ENCODE assay signal across 8 mouse cellular contexts in the genomic region with DNA sequence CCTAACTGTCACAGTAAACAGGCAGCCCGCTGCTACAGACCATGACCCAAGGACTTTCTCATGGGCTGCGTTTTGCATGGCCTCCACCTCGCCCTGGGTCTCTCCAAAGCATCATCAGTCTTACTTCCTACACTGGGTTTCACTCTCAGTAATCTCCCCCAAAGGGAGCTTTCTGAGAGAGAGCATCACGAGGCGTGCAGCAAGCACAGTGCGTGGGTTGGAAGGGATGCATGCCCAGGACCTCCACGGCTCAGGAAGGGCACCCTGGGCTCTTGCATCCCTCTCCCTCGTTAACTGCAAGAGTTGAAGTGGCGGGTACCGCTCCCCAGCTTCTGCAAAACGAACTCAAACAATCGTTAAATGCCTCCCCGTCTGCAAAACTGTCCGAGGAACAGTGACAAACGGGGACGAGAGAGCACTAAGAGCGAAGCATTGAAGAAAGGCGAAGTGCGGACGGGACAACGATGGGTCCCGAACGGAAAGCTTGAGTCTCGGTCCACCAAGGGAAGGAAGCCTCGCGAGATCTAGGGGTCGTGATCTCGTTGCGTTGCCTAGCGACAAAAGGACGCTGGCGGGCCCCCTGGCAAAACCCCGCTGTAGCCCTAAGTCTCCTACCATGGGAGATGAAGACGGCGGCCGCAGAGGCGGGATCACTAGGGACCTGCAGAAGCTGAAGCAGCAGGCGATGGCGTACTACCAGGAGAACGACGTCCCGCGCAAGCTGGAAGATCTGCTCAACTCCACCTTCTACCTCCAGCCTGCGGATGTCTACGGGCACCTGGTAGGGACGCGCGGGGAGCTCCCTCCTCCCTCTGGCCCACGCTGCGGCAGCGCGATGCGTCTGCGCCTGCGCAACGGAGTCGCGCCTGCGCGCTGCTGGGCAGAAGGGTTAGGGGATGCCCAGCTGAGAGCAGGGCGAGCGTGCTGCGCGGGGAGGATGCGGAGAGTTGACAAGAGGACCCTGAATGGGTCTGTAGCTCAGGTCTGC. TPM values are rescaled to one million over a fixed set of nuclear protein-coding genes. Genes with fewer than 3 reads are reported as not detected.
DNase-seq lines count a peak whose midpoint lies in the region; ATAC-seq and TF ChIP-seq lines count a peak whose summit lies in the region.

Eno4 (plus strand) TSS at position 585 of the 988 bp plus-strand sequence.
Hspa12a (minus strand) TSS at position 814 of the 988 bp plus-strand sequence.

- intact Hi-C loops in heart, postnatal 36 days (cut with DNase I): loop anchor here (10.0 kb wide), 1 partner anchor 402 kb away; the partner anchor contains the start of gene Pdzd8

- peak within 1 kb of the TSS; percentile 60 for H3K27ac ChIP-seq in forebrain, embryonic 16.5 days (ENCODE audit: low read length)
- H3K27ac ChIP-seq in layer of hippocampus, adult 2 months: peak within 1 kb of the TSS; percentile 89
- peak within 1 kb of the TSS; percentile 67; the same call in 1 of the 2 replicates for H3K27ac ChIP-seq in lung, embryonic 14.5 days (ENCODE audit: low read depth)
- H3K27ac ChIP-seq in olfactory bulb, adult 2 months (ENCODE audit: insufficient read depth, low read depth, low read length): peak within 1 kb of the TSS; percentile 76
- H3K27ac ChIP-seq in thymus, adult 2 months (ENCODE audit: control insufficient read depth, insufficient read depth, low read length): 0 out of 2 replicates have a peak within 1 kb of the TSS, but pooled peaks have one; percentile 26

- TF ChIP-seq CTCF in E14TG2a.4 (conservative IDR thresholded peaks at IDR 0.05; ENCODE audit: low read length): no peak
- no peak for TF ChIP-seq CTCF in layer of hippocampus, adult 2 months (conservative IDR thresholded peaks at IDR 0.05)
- no peak for TF ChIP-seq CTCF in lung, embryonic 14.5 days (IDR thresholded peaks at IDR 0.05; ENCODE audit: low read depth)
- TF ChIP-seq CTCF in olfactory bulb, adult 2 months (IDR thresholded peaks at IDR 0.05; ENCODE audit: insufficient read depth, low read depth, low read length): no peak
- TF ChIP-seq CTCF in thymus, adult 2 months (IDR thresholded peaks at IDR 0.05; ENCODE audit: borderline replicate concordance, control insufficient read depth, extremely low read depth, insufficient read depth, low read length, poor library complexity): no peak

- peak within 1 kb of the TSS; percentile 62 for H3K9ac ChIP-seq in forebrain, embryonic 16.5 days (replicated peaks; ENCODE audit: low read depth, low read length)
- peak within 1 kb of the TSS; percentile 79 for H3K9ac ChIP-seq in lung, embryonic 14.5 days

- H3K9me3 ChIP-seq in E14TG2a.4 (ENCODE audit: low read length): no peaks in the 10 kb centered on the region
- H3K9me3 ChIP-seq in forebrain, embryonic 16.5 days (ENCODE audit: control insufficient read depth, low read length): no peaks in the 10 kb centered on the region
- H3K9me3 ChIP-seq in lung, embryonic 14.5 days (ENCODE audit: low read depth, low read length): no peaks in the 10 kb centered on the region

- no peaks in the 10 kb centered on the region for H3K27me3 ChIP-seq in E14TG2a.4 (ENCODE audit: insufficient read depth, low read length)
- H3K27me3 ChIP-seq in forebrain, embryonic 16.5 days (replicated peaks; ENCODE audit: control insufficient read depth, insufficient read depth, low read length): peaks cover 8% of the 10 kb centered on the region
- no peaks in the 10 kb centered on the region for H3K27me3 ChIP-seq in lung, embryonic 14.5 days (ENCODE audit: insufficient read depth, low read length)
- no peaks in the 10 kb centered on the region for H3K27me3 ChIP-seq in thymus, adult 2 months (ENCODE audit: control insufficient read depth, insufficient read depth, low read length)

- WGBS in forebrain, embryonic 16.5 days: under 1% methylated on average over 65 of the region's 65 CpGs
- WGBS in lung, embryonic 14.5 days: under 1% methylated on average over 65 of the region's 65 CpGs
- WGBS in olfactory bulb, adult 2 months: under 1% methylated on average over 65 of the region's 65 CpGs
- 1% methylated on average over 65 of the region's 65 CpGs for WGBS in thymus, adult 2 months

- TF ChIP-seq POLR2A in olfactory bulb, adult 2 months (IDR thresholded peaks at IDR 0.05; ENCODE audit: insufficient read depth, low read depth, low read length): peak; percentile 98
- 0 out of 2 replicates have a peak, but pooled peaks have one; percentile 45 for TF ChIP-seq POLR2A in thymus, adult 2 months (IDR thresholded peaks at IDR 0.05; ENCODE audit: control insufficient read depth, extremely low read depth, insufficient read depth, low read length, poor library complexity)

- H3K36me3 ChIP-seq in E14TG2a.4 (ENCODE audit: insufficient read depth, low read length): no peaks in the 10 kb centered on the region
- no peaks in the 10 kb centered on the region for H3K36me3 ChIP-seq in forebrain, embryonic 16.5 days (ENCODE audit: control insufficient read depth, insufficient read depth)
- no peaks in the 10 kb centered on the region for H3K36me3 ChIP-seq in lung, embryonic 14.5 days (ENCODE audit: insufficient read depth)
- H3K36me3 ChIP-seq in thymus, adult 2 months (ENCODE audit: control insufficient read depth, insufficient read depth, low read length): no peaks in the 10 kb centered on the region

- peak within 1 kb of the TSS; percentile 85 for H3K4me2 ChIP-seq in forebrain, embryonic 16.5 days (ENCODE audit: low read length)
- H3K4me2 ChIP-seq in lung, embryonic 14.5 days: peak within 1 kb of the TSS; percentile 96

- peak within 1 kb of the TSS; percentile 89 for H3K4me3 ChIP-seq in E14TG2a.4 (replicated peaks; ENCODE audit: low read length)
- peak within 1 kb of the TSS; percentile 71 for H3K4me3 ChIP-seq in forebrain, embryonic 16.5 days (replicated peaks; ENCODE audit: low read length)
- peak within 1 kb of the TSS; percentile 69 for H3K4me3 ChIP-seq in layer of hippocampus, adult 2 months
- peak within 1 kb of the TSS; percentile 64 for H3K4me3 ChIP-seq in lung, embryonic 14.5 days (ENCODE audit: low read depth, low read length)
- H3K4me3 ChIP-seq in olfactory bulb, adult 2 months (ENCODE audit: insufficient read depth, low read depth, low read length): peak within 1 kb of the TSS; percentile 92
- H3K4me3 ChIP-seq in thymus, adult 2 months (ENCODE audit: control insufficient read depth, insufficient read depth, low read length): peak within 1 kb of the TSS; percentile 62

- H3K4me1 ChIP-seq in E14TG2a.4 (replicated peaks; ENCODE audit: low read depth, low read length): peaks cover 24% of the 10 kb centered on the region
- H3K4me1 ChIP-seq in forebrain, embryonic 16.5 days (replicated peaks; ENCODE audit: control insufficient read depth, insufficient read depth, low read length): peaks cover 13% of the 10 kb centered on the region
- H3K4me1 ChIP-seq in lung, embryonic 14.5 days (ENCODE audit: insufficient read depth): peaks cover 7% of the 10 kb centered on the region; the same call in 1 of the 2 replicates
- peaks cover 7% of the 10 kb centered on the region for H3K4me1 ChIP-seq in olfactory bulb, adult 2 months (ENCODE audit: control insufficient read depth, insufficient read depth, low read length)
- peaks cover 10% of the 10 kb centered on the region for H3K4me1 ChIP-seq in thymus, adult 2 months (replicated peaks; ENCODE audit: control insufficient read depth, insufficient read depth, low read length)

- peak; percentile 91 for ATAC-seq in cerebellum, adult (ENCODE audit: insufficient number of reproducible peaks, low FRiP score, low TSS enrichment)
- peak; percentile 98 for ATAC-seq in forebrain, embryonic 16.5 days
- peak; percentile 98 for ATAC-seq in lung, embryonic 14.5 days (ENCODE audit: insufficient read depth)

- DNase-seq in heart, postnatal 36 days: peak; percentile 95 to 97
- peak; percentile 92 to 93 for DNase-seq in layer of hippocampus, adult 2 months (ENCODE audit: low spot score in 2 of 2)
- DNase-seq in lung, embryonic 14.5 days: peak; percentile 99
- DNase-seq in thymus, adult 2 months: peak; percentile 93

RNA-seq across cellular contexts. Expression of gene Eno4, which starts in this region (rescaled TPM):
- 1.6 and 1.7 TPM in 2 replicates for polyA plus RNA-seq in forebrain, embryonic 16.5 days (2015; fragmentation: Nextera tagmentation; extraction: Ambion mirVana)
- not detected for total RNA-seq in heart, postnatal 36 days (2021)
- total RNA-seq in layer of hippocampus, adult 2 months (2021): 1 to 10 TPM; 1.5 to 1.9 TPM
- 0.50 and 0.88 TPM in 2 replicates for polyA plus RNA-seq in lung, embryonic 14.5 days (2014; fragmentation: Nextera tagmentation; extraction: Ambion mirVana)
- not detected in 2 replicates for polyA plus RNA-seq in olfactory bulb, adult 2 months (2012; ENCODE audit: insufficient read depth, insufficient read length, low replicate concordance, missing spikeins)
- polyA plus RNA-seq in thymus, adult 2 months (2012; rRNA removed): 0.09 and 0.14 TPM in 2 replicates

RNA-seq across cellular contexts. Expression of gene Hspa12a, which starts in this region (rescaled TPM):
- 67.5 and 69.7 TPM in 2 replicates for polyA plus RNA-seq in forebrain, embryonic 16.5 days (2015; fragmentation: Nextera tagmentation; extraction: Ambion mirVana)
- total RNA-seq in heart, postnatal 36 days (2021): 10 to 100 TPM; 14.9 to 17.1 TPM
- total RNA-seq in layer of hippocampus, adult 2 months (2021): 100 to 1,000 TPM; 239 to 246 TPM
- 3.9 and 4.6 TPM in 2 replicates for polyA plus RNA-seq in lung, embryonic 14.5 days (2014; fragmentation: Nextera tagmentation; extraction: Ambion mirVana)
- not detected in 2 replicates for polyA plus RNA-seq in olfactory bulb, adult 2 months (2012; ENCODE audit: insufficient read depth, insufficient read length, low replicate concordance, missing spikeins)
- polyA plus RNA-seq in thymus, adult 2 months (2012; rRNA removed): 1.5 and 3.3 TPM in 2 replicates

Comparison
In these comparisons a context has a peak if more than half of its experiments do, and no peak if none do; other contexts are left out.
1. Peak in every context shown above with its lines: DNase-seq, ATAC-seq, H3K4me3 ChIP-seq and H3K27ac ChIP-seq.
2. RNA of gene Hspa12a (total RNA-seq): 239 to 246 TPM in layer of hippocampus, adult 2 months; 14.9 to 17.1 TPM in heart, postnatal 36 days; every median in the first group is over 10 times any median in the second.
3. H3K27ac ChIP-seq: peak in every context shown above with its lines; median percentile 89 in layer of hippocampus, adult 2 months; 76 in olfactory bulb, adult 2 months; 67 in lung, embryonic 14.5 days; 60 in forebrain, embryonic 16.5 days; 26 in thymus, adult 2 months.